Mouse (Mus musculus): ENCODE results near the gene Hspa13. TPM values are rescaled to one million over a fixed set of nuclear protein-coding genes. Genes with fewer than 3 reads are reported as not detected.

Hspa13 gene
- total RNA-seq (2021) = 10 to 100 TPM; 13.5 to 13.9 TPM

- intact Hi-C loops (cut with DNase I) = loop anchor here (5.0 kb wide), 1 partner anchor 606 kb away; the partner anchor contains the start of gene Nrip1
- peak; percentile 94 to 96 for DNase-seq
These were observed at the start of gene Hspa13 for GRCm38 (mm10) chr16:75766388-75767249. TSS of gene Hspa13 (minus strand) at chr16:75767104.

- no peak for DNase-seq
- intact Hi-C loops (cut with DNase I) = loop anchor here (1.0 to 10.0 kb wide), 4 partner anchors 346 to 1119 kb away; no protein-coding TSS in a partner anchor
These were observed 12.4 kb upstream of the Hspa13 start for GRCm38 (mm10) chr16:75779271-75779670.

GRCm38 (mm10) chr16:75773222-75773621 is 6.3 kb upstream of the Hspa13 start:
- intact Hi-C loops (cut with DNase I) = loop anchor here (10.0 kb wide), 3 partner anchors 352 to 1092 kb away; no protein-coding TSS in a partner anchor
- no peak for DNase-seq

GRCm38 (mm10) chr16:75767250-75768002 is 522 bp upstream of the Hspa13 start:
- intact Hi-C loops (cut with DNase I) = loop anchor here (5.0 kb wide), 1 partner anchor 605 kb away; the partner anchor contains the start of gene Nrip1
- DNase-seq = no peak

GRCm38 (mm10) chr16:75752876-75753275 is 14.0 kb downstream of the Hspa13 start:
- no peak for DNase-seq
- intact Hi-C loops (cut with DNase I) = no loop called here

GRCm38 (mm10) chr16:75750103-75750502 is 16.8 kb downstream of the Hspa13 start:
- intact Hi-C loops (cut with DNase I) = no loop called here
- no peak for DNase-seq

- DNase-seq = no peak
- intact Hi-C loops (cut with DNase I) = no loop called here
These were observed 18.0 kb downstream of the Hspa13 start for GRCm38 (mm10) chr16:75748926-75749325.

- intact Hi-C loops (cut with DNase I) = no loop called here
- no peak for DNase-seq
These were observed 22.9 kb downstream of the Hspa13 start for GRCm38 (mm10) chr16:75744014-75744413.

- intact Hi-C loops (cut with DNase I) = no loop called here
- no peak for DNase-seq
These were observed 49.3 kb downstream of the Hspa13 start for GRCm38 (mm10) chr16:75717405-75718173.

GRCm38 (mm10) chr16:75696176-75696575 is 70.7 kb downstream of the Hspa13 start:
- DNase-seq = peak; percentile 14 to 21
- intact Hi-C loops (cut with DNase I) = loop anchor here (5.0 kb wide), 1 partner anchor 1201 kb away; no protein-coding TSS in a partner anchor

Small RNA genes lying within 50 kb of the gene (microRNA-seq; reads per million reads assigned to microRNA genes)
- 0 reads per million in 2 experiments for gene Gm22923 (ENCODE audit: borderline number of aligned reads in 2 of 2)

Other genes starting within 250 kb of the Hspa13 start
- not detected for gene Lipi, start 181.0 kb downstream of the Hspa13 start, total RNA-seq (2021)
- gene Rbm11, start 174.3 kb downstream of the Hspa13 start, total RNA-seq (2021) = not detected